Comparison of ENCODE assay signal across 1 mouse cellular context in the genomic region with DNA sequence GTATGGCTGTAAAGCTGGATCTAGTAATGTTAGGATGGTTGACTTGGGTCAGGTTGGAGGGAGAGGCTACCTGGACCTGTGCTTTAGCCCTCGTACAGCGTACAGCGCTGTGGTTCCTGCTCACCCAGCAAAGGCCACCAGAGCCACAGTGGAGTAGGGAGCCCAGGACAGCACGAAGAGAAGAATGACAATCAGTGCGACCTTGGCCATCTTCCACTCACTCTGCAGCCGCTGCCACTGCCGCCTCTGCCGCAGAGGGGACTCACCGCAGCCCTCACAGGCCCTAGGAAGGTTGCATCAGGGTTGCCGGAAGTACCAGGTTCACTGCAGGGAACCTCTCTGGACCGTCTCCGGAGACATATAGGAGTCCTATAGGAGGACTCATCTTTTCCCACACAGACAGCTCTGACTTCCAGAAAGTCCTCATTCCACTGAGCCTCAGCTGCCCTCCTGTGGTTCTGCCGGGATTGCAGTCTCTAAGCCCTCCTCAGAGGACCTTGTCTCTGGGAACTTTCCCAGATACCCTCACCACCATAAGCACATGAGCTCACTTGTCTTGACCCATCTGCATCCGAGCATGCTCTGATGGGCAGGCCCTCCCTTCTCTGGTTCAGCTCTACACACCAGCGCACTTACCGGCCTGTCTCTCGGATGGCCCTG.
TF ChIP-seq lines count a peak whose summit lies in the region.

No protein-coding gene starts in this region.

TF ChIP-seq in ES-E14, 5 proteins besides CTCF, POLR2A, EP300 and RAD21:
- TF ChIP-seq MAFK (IDR thresholded peaks at IDR 0.05; ENCODE audit: insufficient read depth, low read depth, low read length) (no peak), ZC3H11A (IDR thresholded peaks at IDR 0.05; ENCODE audit: borderline replicate concordance, low read depth, low read length) (peak; percentile 38; the same call in 1 of the 2 replicates), HCFC1 (IDR thresholded peaks at IDR 0.05; ENCODE audit: borderline replicate concordance, insufficient read depth, low read length) (no peak), ZNF384 (IDR thresholded peaks at IDR 0.05; ENCODE audit: low read depth, low read length) (no peak)
